In genomic region chr3:100194210-100194609, GRCm38 (mm10) we compare ENCODE assay signal across 21 mouse cellular contexts. TPM values are rescaled to one million over a fixed set of nuclear protein-coding genes. Genes with fewer than 3 reads are reported as not detected.
A peak's percentile ranks its signal among the peaks of the same experiment; 100 is the strongest.
DNase-seq lines count a peak whose midpoint lies in the region; ATAC-seq lines count a peak whose summit lies in the region.
"Had no signal": no experiment of that assay in that cellular context is flagged by ENCODE, and none has a peak within 500 bp of the region (broad histone marks: within the 10 kb centered on the region; RNA-seq: fewer than 3 reads in every experiment).

No protein-coding gene starts in this region.

- peaks cover 32% of the 10 kb centered on the region; the same call in 1 of the 2 replicates for H3K36me3 ChIP-seq in limb, embryonic 12.5 days

- peak overlapping the region; percentile 35; the same call in 1 of the 2 replicates for H3K27ac ChIP-seq in limb, embryonic 12.5 days
- H3K27ac ChIP-seq: heart, embryonic 15.5 days; liver, embryonic 13.5 days; midbrain, embryonic 12.5 days had no signal

- no peak overlapping the region for H3K4me3 ChIP-seq in limb, embryonic 12.5 days (replicated peaks)
- H3K4me3 ChIP-seq: heart, embryonic 15.5 days; liver, embryonic 13.5 days; midbrain, embryonic 12.5 days had no signal

- no peaks in the 10 kb centered on the region for H3K4me1 ChIP-seq in limb, embryonic 12.5 days (replicated peaks)
- H3K4me1 ChIP-seq: heart, embryonic 15.5 days; liver, embryonic 13.5 days; midbrain, embryonic 12.5 days had no signal

- WGBS in limb, embryonic 12.5 days, result 38% methylated on average over 5 of the region's 5 CpGs

- ATAC-seq in limb, embryonic 12.5 days (ENCODE audit: insufficient number of reproducible peaks, insufficient read depth, low FRiP score, low TSS enrichment, low read depth), result no peak
- no peak for ATAC-seq in cerebellum, adult (ENCODE audit: insufficient number of reproducible peaks, low FRiP score, low TSS enrichment)
- ATAC-seq: CD4-positive, CD25-positive, alpha-beta regulatory T cell, adult 4 months; forebrain, embryonic 14.5 days had no signal

- peak; percentile 8 to 36 for DNase-seq in kidney, postnatal 36 days
- no peak for DNase-seq in kidney, postnatal 10 days
- peak; percentile 30 for DNase-seq in ZHBTc4 (ENCODE audit: low read depth, low spot score)
- peak; percentile 13 for DNase-seq in embryo, embryonic 11.5 days (ENCODE audit: low read depth, low spot score)
- DNase-seq in testis, postnatal 14 days (ENCODE audit: low spot score), result no peak
- no peak for DNase-seq in layer of hippocampus, adult 9-11 months
- DNase-seq: adrenal gland, adult 8-10 months; cerebellum, adult 11-12 months; cerebellum, postnatal 36 days; heart, adult 11 months; left cerebral cortex, postnatal 4 days; liver, embryonic 13.5 days; lung, postnatal 36 days; right cerebral cortex, postnatal 4 days; thymus, postnatal 4 days had no signal

- H3K4me2 ChIP-seq in limb, embryonic 12.5 days, result no peak overlapping the region
- H3K4me2 ChIP-seq: heart, embryonic 15.5 days; liver, embryonic 13.5 days; midbrain, embryonic 12.5 days had no signal

- H3K27me3 ChIP-seq in limb, embryonic 12.5 days, result no peaks in the 10 kb centered on the region
- H3K27me3 ChIP-seq: heart, embryonic 15.5 days; liver, embryonic 13.5 days; midbrain, embryonic 12.5 days had no signal

- no peak overlapping the region for H3K9ac ChIP-seq in limb, embryonic 12.5 days (replicated peaks)
- H3K9ac ChIP-seq: heart, embryonic 15.5 days; liver, embryonic 13.5 days; midbrain, embryonic 12.5 days had no signal

- H3K9me3 ChIP-seq in limb, embryonic 12.5 days, result no peaks in the 10 kb centered on the region
- H3K9me3 ChIP-seq: heart, embryonic 15.5 days; liver, embryonic 13.5 days; midbrain, embryonic 12.5 days had no signal

RNA-seq across cellular contexts. Expression of gene Wdr3, which starts 32.0 kb away (rescaled TPM):
- 56.0 and 58.2 TPM in 2 replicates for polyA plus RNA-seq in limb, embryonic 12.5 days (2016; fragmentation: Nextera tagmentation; extraction: Ambion mirVana)

RNA-seq across cellular contexts. Expression of gene Gdap2, which starts 32.0 kb away (rescaled TPM):
- polyA plus RNA-seq in limb, embryonic 12.5 days (2016; fragmentation: Nextera tagmentation; extraction: Ambion mirVana), result 22.5 and 26.8 TPM in 2 replicates

Comparison
In these comparisons a context has a peak if more than half of its experiments do, and no peak if none do; other contexts are left out.
1. DNase-seq: peak in kidney, postnatal 36 days (2 of 2), ZHBTc4 (single experiment) and embryo, embryonic 11.5 days (single experiment); none in kidney, postnatal 10 days (single experiment), testis, postnatal 14 days (single experiment) and layer of hippocampus, adult 9-11 months (single experiment).